Mouse (Mus musculus) ES-Bruce4 (cell line): Measurements from ENCODE around the gene Zfp467. TPM values are rescaled to one million over a fixed set of nuclear protein-coding genes. Genes with fewer than 3 reads are reported as not detected.

Source experiments
- H3K27ac ChIP-seq: 2 replicates; pipeline ENCODE4 v1.5.1; 2012; ENCODE audit warnings: low read length, inconsistent platforms; ENCODE audit not compliant: insufficient read depth
- H3K27me3 ChIP-seq: 2 replicates; pipeline ENCODE4 v1.6.1; 2012; ENCODE audit warnings: mild to moderate bottlenecking, low read length, inconsistent platforms; ENCODE audit not compliant: control insufficient read depth, poor library complexity, insufficient read depth, severe bottlenecking
- H3K36me3 ChIP-seq: 2 replicates; pipeline ENCODE4 v1.6.1; 2012; ENCODE audit warnings: inconsistent platforms, mild to moderate bottlenecking, low read length, moderate library complexity; ENCODE audit not compliant: control insufficient read depth, poor library complexity, insufficient read depth, severe bottlenecking
- H3K4me1 ChIP-seq: one replicate; pipeline ENCODE4 v1.8.1; 2011; ENCODE audit warnings: low read length; ENCODE audit not compliant: control insufficient read depth, insufficient read depth
- H3K4me3 ChIP-seq: 2 replicates; pipeline ENCODE4 v1.5.1; 2011; ENCODE audit warnings: low read depth, mild to moderate bottlenecking, low read length
- H3K9ac ChIP-seq: 2 replicates; pipeline ENCODE4 v1.6.1; 2012; ENCODE audit warnings: low read depth, mild to moderate bottlenecking, inconsistent platforms; ENCODE audit not compliant: poor library complexity, severe bottlenecking
- H3K9me3 ChIP-seq: replicated peaks from 2 replicates; pipeline ENCODE4 v1.6.1; 2012; ENCODE audit warnings: mild to moderate bottlenecking, low read length, inconsistent platforms; ENCODE audit not compliant: control insufficient read depth, poor library complexity, insufficient read depth, severe bottlenecking
- CTCF ChIP-seq: IDR thresholded peaks from one replicate; pipeline ENCODE4 v1.8.1; 2011; ENCODE audit warnings: low read depth, low read length
- EP300 ChIP-seq: IDR thresholded peaks from 2 replicates; pipeline ENCODE4 v1.6.1; 2011; ENCODE audit warnings: low read depth, low read length; ENCODE audit not compliant: insufficient read depth
- POLR2A ChIP-seq: IDR thresholded peaks from one replicate; pipeline ENCODE4 v1.8.1; 2011; ENCODE audit warnings: low read length; ENCODE audit not compliant: insufficient read depth
- polyA plus RNA-seq: library from polyadenylated mRNA; stranded (reverse); fragments of >200 nt; gene quantifications from 2 replicates; pipeline ENCODE4 v1.2.4, GENCODE M21; 2011; ENCODE audit warnings: low read depth; ENCODE audit not compliant: missing spikeins, insufficient read depth, insufficient read length

Zfp467 gene
- polyA plus RNA-seq, 1 experiment = 3.3 TPM

DNA sequence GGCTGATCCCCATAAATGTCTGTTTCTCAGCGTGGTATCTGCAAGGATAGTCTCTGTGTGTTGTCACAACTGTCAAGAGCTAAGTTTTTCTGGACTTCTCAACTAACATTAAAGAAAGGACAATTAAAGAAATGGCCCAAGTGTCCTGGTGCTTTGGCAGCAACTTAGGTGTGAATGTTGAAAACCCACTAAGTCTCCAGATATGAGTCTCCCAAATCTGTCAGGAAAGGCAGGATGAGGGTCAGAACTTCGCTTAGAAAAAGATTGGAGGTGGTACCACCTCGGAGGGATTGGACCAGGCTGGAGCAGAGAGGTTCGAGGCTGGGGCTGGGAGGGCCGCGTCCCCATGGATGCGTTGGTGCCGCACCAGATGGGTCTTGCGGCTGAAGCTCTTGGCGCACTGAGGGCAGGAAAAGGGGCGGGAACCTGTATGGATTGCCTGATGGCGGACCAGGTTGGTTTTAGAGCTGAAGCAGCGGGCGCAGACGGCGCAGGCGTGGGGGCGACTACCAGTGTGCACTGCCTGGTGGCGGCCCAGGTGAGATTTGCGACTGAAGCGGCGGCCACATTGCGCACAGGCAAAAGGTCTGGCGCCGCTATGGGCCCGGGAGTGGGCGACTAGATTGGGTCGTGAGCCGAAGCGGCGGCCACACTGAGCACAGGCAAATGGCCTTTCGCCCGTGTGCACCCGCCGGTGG is 7.8 kb downstream of the Zfp467 start:
- TF ChIP-seq CTCF = no peak
- TF ChIP-seq POLR2A = no peak
- TF ChIP-seq EP300 = no peak
- Histone ChIP-seq H3K9me3 (peaks cover 5% of the 10 kb centered on the region; the same call in 1 of the 2 replicates), H3K27me3 (peaks cover 4% of the 10 kb centered on the region; the same call in 1 of the 2 replicates), H3K4me3 (peak overlapping the region; percentile 67), H3K9ac (peak overlapping the region; percentile 63), H3K4me1 (peaks cover 4% of the 10 kb centered on the region), H3K27ac (no peak overlapping the region), H3K36me3 (no peaks in the 10 kb centered on the region)

DNA sequence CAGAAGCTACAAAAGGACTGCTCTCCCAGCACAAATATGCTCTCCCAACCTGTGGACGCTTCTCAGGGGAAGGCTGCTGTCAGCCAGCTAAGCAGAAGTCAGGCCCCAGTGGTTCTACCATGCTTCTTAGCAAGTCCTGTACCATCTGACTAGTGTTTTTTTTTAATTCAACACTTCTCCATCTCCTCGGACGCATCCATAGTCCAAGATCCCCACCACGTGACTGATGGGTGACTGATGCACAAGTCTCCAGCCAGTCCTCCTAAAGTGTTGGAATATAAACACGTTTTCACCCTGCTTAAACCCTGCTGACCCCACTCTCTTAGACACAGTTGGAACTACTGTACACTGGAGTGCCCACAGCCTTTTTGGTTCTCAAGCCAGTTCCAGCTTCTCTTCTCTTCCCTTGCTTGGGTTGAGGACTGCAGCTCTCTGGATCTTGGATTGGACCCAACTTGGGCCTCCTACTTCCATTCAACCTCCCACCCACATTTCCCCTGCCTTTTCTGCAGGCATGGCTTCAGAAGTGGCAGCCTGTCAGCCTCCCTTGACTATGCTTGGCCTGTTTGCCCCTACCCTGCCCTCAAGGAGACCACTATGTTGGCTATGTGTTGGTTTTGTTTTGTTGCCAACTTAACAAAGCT is 9.8 kb downstream of the Zfp467 start:
- H3K9ac ChIP-seq = no peak overlapping the region
- H3K27ac ChIP-seq = no peak overlapping the region
- TF ChIP-seq CTCF = no peak
- no peak for TF ChIP-seq EP300
- no peak for TF ChIP-seq POLR2A
- peaks cover 4% of the 10 kb centered on the region for H3K4me1 ChIP-seq
- no peaks in the 10 kb centered on the region for H3K9me3 ChIP-seq
- H3K27me3 ChIP-seq = peaks cover 4% of the 10 kb centered on the region; the same call in 1 of the 2 replicates
- no peak overlapping the region for H3K4me3 ChIP-seq
- no peaks in the 10 kb centered on the region for H3K36me3 ChIP-seq

DNA sequence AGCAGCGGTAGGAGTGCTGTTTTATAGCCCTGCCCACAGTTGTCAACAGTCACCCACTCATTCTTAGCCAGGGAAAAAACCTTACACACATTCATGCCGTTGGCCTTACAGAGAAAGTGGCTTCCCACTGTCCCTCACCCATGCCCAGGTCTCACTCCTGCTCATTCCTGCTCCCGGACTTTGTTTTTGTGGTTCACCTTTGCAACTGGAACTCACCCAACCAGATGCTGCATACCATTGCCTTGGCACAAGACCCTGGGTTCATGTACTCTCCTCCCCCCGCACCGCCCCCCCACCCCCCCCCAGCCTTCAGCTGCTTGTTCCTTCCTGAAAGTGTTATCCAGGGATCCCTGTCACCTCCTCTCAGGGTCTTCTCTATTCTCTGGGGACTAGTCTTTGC is 10.5 kb downstream of the Zfp467 start:
- H3K27me3 ChIP-seq = peaks cover 4% of the 10 kb centered on the region; the same call in 1 of the 2 replicates
- H3K27ac ChIP-seq = no peak overlapping the region
- H3K9ac ChIP-seq = no peak overlapping the region
- H3K36me3 ChIP-seq = no peaks in the 10 kb centered on the region
- no peak for TF ChIP-seq EP300
- no peak for TF ChIP-seq CTCF
- no peak for TF ChIP-seq POLR2A
- no peak overlapping the region for H3K4me3 ChIP-seq
- H3K9me3 ChIP-seq = no peaks in the 10 kb centered on the region
- peaks cover 4% of the 10 kb centered on the region for H3K4me1 ChIP-seq

DNA sequence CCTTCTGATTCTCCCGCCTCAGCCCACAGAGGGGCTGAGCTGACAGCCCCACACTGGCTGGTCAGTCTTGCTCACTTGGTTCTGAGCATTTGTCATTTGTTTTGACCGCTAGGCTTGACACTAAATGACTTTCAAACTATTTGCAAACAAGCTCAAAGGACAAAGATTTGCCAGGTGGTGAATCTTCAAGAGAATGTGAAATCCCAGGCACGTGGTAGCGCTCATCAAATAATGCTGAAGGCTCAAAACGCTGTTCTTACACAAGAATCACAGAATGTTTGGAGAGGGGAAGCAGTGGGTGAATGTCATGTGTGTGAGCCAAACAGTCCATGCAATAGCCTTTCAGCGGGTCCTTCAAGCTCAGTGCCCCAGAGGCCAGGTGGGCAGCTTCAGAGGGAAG is 11.0 kb downstream of the Zfp467 start:
- Histone ChIP-seq H3K27ac (no peak overlapping the region), H3K4me3 (no peak overlapping the region), H3K9ac (no peak overlapping the region), H3K27me3 (peaks cover 4% of the 10 kb centered on the region; the same call in 1 of the 2 replicates), H3K4me1 (peaks cover 2% of the 10 kb centered on the region), H3K9me3 (no peaks in the 10 kb centered on the region), H3K36me3 (no peaks in the 10 kb centered on the region)
- TF ChIP-seq CTCF = no peak
- no peak for TF ChIP-seq POLR2A
- no peak for TF ChIP-seq EP300

DNA sequence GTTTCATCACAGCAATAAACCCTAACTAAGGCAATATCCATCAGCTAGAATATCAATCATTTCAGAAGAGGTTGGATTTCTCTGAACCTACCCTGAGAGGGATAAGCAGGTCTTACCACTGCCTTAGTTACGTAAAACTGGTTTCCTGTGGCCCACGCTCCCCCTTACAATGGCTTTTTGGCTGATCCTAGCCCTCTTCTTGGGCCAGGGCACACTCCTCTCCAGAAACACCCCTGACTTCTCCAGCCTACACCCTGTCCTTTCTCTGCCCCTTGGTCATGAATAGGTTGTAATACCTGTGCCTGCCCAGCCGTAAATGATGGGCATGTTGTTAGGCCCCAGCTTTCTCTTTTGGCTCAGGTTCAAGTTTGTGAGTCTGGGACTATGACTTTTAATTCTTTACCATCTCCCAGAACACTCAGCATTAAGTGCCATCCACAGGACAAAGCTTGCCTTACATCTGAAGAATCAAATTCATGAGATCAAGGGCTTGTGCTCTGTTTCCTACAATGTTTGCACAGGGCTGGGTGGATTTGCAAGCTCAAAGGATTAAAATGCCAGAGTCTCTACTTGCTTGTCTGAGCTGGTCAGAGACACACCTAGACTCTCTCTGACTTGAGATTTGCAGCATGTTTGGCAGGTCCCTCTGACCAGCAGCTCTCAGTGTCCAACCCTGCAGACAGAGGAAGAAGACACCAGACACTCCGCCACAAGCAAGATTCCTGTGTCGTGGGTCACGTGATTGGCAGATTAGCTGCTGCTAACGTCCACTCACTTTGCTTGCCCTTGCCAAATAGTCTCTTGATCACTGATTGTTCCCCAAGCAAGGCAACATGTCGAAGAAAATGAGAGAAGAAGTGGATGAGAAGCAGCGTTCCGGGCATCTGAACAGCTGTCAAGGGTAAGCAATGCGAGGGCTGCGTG is 12.5 kb downstream of the Zfp467 start:
- no peak overlapping the region for H3K4me3 ChIP-seq
- H3K36me3 ChIP-seq = no peaks in the 10 kb centered on the region
- H3K4me1 ChIP-seq = no peaks in the 10 kb centered on the region
- H3K27ac ChIP-seq = no peak overlapping the region
- H3K27me3 ChIP-seq = peaks cover 2% of the 10 kb centered on the region; the same call in 1 of the 2 replicates
- no peak overlapping the region for H3K9ac ChIP-seq
- H3K9me3 ChIP-seq = no peaks in the 10 kb centered on the region
- TF ChIP-seq POLR2A (no peak), EP300 (no peak), CTCF (no peak)
